Mouse (Mus musculus): ENCODE measurements at regions not wholly inside any gene's neighbourhood (a gene's known extent, or its start where the extent isn't known, plus 50 kb on each side); places are given as distances from the start of the nearest gene placed in this dataset.

GRCm38 (mm10) chr13:100883711-100884110 lies 50.5 kb upstream of the Slc30a5 start:
- H3K9ac ChIP-seq, result no peak overlapping the region
- no peaks in the 10 kb centered on the region for H3K36me3 ChIP-seq
- no peak for ATAC-seq (ENCODE audit: low FRiP score, low read depth)
- no peaks in the 10 kb centered on the region for H3K4me1 ChIP-seq
- H3K27me3 ChIP-seq, result no peaks in the 10 kb centered on the region
- H3K27ac ChIP-seq, result no peak overlapping the region
- no peak overlapping the region for H3K4me2 ChIP-seq (replicated peaks)
- H3K9me3 ChIP-seq, result no peaks in the 10 kb centered on the region
- WGBS, result 84% methylated on average over 8 of the region's 8 CpGs
- no peak overlapping the region for H3K4me3 ChIP-seq
